Comparison of ENCODE assay signal across 26 mouse cellular contexts in the genomic region with DNA sequence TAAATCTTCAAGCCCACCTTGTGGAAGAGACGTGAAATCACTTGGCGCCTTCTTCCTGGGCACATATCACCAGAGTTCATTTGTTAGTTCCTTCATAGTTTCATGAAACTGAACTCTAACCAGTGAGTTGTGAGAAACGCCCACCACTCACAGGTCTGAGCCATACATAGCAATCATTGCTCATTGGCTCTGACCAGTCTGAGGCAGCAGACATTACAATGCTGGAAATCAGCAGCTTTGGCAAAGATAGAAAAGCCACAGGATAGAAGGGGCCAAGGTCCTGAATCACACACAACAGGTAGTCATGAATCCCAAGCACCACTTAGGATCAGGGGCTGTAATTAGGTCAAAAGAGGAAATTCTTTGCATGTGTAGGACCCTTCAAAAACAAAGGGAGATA.
"Had no signal": no experiment of that assay in that cellular context is flagged by ENCODE, and none has a peak within 500 bp of the region (broad histone marks: within the 10 kb centered on the region; RNA-seq: fewer than 3 reads in every experiment).

No protein-coding gene starts in this region.

- H3K9ac ChIP-seq: heart, embryonic 13.5 days; heart, embryonic 15.5 days; hindbrain, embryonic 12.5 days; hindbrain, embryonic 15.5 days; limb, embryonic 12.5 days; liver, embryonic 13.5 days; liver, embryonic 15.5 days; liver, postnatal 0 days had no signal

- H3K27ac ChIP-seq: gastrocnemius, adult 2 months; heart, adult 2 months; heart, embryonic 13.5 days; heart, embryonic 15.5 days; hindbrain, embryonic 10.5 days; hindbrain, embryonic 12.5 days; hindbrain, embryonic 15.5 days; hindbrain, postnatal 0 days; limb, embryonic 10.5 days; limb, embryonic 12.5 days; liver, embryonic 13.5 days; liver, embryonic 15.5 days had no signal

- H3K4me2 ChIP-seq: heart, embryonic 13.5 days; heart, embryonic 15.5 days; hindbrain, embryonic 12.5 days; hindbrain, embryonic 15.5 days; limb, embryonic 12.5 days; liver, embryonic 11.5 days; liver, embryonic 13.5 days; liver, embryonic 15.5 days had no signal

- H3K36me3 ChIP-seq: heart, embryonic 13.5 days; heart, embryonic 15.5 days; hindbrain, embryonic 10.5 days; hindbrain, embryonic 12.5 days; hindbrain, embryonic 15.5 days; limb, embryonic 10.5 days; limb, embryonic 12.5 days; liver, embryonic 13.5 days; liver, embryonic 15.5 days had no signal

- DNase-seq: gastrocnemius, adult 2 months; gastrocnemius, postnatal 10 days; gastrocnemius, postnatal 25 days; heart, adult 2 months; heart, postnatal 14 days; heart, postnatal 36 days; kidney, adult 11 months; kidney, adult 8-10 months; kidney, postnatal 10 days; kidney, postnatal 36 days; layer of hippocampus, adult 9-11 months; layer of hippocampus, postnatal 36 days; liver; liver, embryonic 13.5 days; liver, postnatal 0 days had no signal

- H3K27me3 ChIP-seq: heart, embryonic 13.5 days; heart, embryonic 15.5 days; hindbrain, embryonic 12.5 days; hindbrain, embryonic 15.5 days; limb, embryonic 12.5 days; liver, embryonic 13.5 days; liver, embryonic 15.5 days had no signal

- H3K4me3 ChIP-seq: gastrocnemius, adult 2 months; heart, adult 2 months; heart, embryonic 13.5 days; heart, embryonic 15.5 days; hindbrain, embryonic 10.5 days; hindbrain, embryonic 12.5 days; hindbrain, embryonic 15.5 days; limb, embryonic 10.5 days; limb, embryonic 12.5 days; liver, embryonic 13.5 days; liver, embryonic 15.5 days had no signal

- H3K9me3 ChIP-seq: heart, embryonic 13.5 days; heart, embryonic 15.5 days; hindbrain, embryonic 10.5 days; hindbrain, embryonic 12.5 days; hindbrain, embryonic 15.5 days; limb, embryonic 10.5 days; limb, embryonic 12.5 days; liver, embryonic 13.5 days; liver, embryonic 15.5 days had no signal

- H3K4me1 ChIP-seq: hindbrain, embryonic 10.5 days; hindbrain, embryonic 12.5 days; hindbrain, embryonic 15.5 days; limb, embryonic 10.5 days; limb, embryonic 12.5 days; liver, embryonic 13.5 days; liver, embryonic 15.5 days had no signal

- ATAC-seq: hindbrain, postnatal 0 days; intestine, embryonic 16.5 days; liver, postnatal 0 days had no signal
